Mouse (Mus musculus) CD4-positive, CD25-positive, alpha-beta regulatory T cell, adult 4 months (primary cell): ENCODE measurements around the gene Hormad1. TPM values are rescaled to one million over a fixed set of nuclear protein-coding genes. Genes with fewer than 3 reads are reported as not detected.

Experiments used
- polyA plus RNA-seq, 2 experiments: library from polyadenylated mRNA; unstranded; fragments of 100-300 nt; shearing (Covaris generic); gene quantifications; one replicate each; pipeline ENCODE4 v1.2.1; 2017

Gene Hormad1
- polyA plus RNA-seq, 2 experiments from 2014 or later, result not detected

Other genes with a start within 250 kb of the Hormad1 start
- gene Cers2, start 244.9 kb upstream of the Hormad1 start, polyA plus RNA-seq, result 100 to 1,000 TPM; 168 to 244 TPM
- 10 to 100 TPM; 20.2 to 26.6 TPM for gene Setdb1, start 202.5 kb upstream of the Hormad1 start, polyA plus RNA-seq
- not detected for gene 4930558C23Rik, start 156.8 kb upstream of the Hormad1 start, polyA plus RNA-seq
- 10 to 100 TPM; 38.3 to 49.0 TPM for gene Arnt, start 125.3 kb upstream of the Hormad1 start, polyA plus RNA-seq
- gene Ctsk, start 60.4 kb upstream of the Hormad1 start, polyA plus RNA-seq, result 1 to 10 TPM in 1 of 2 experiments, not detected in 1; 1.1 TPM
- 100 to 1,000 TPM; 433 to 466 TPM for gene Ctss, start 32.9 kb upstream of the Hormad1 start, polyA plus RNA-seq
- gene Golph3l, start 29.3 kb downstream of the Hormad1 start, polyA plus RNA-seq, result 10 to 100 TPM; 24.6 to 29.6 TPM
- gene Ensa, start 65.3 kb downstream of the Hormad1 start, polyA plus RNA-seq, result 10 to 100 TPM; 81.6 to 97.8 TPM
- gene Mcl1, start 99.1 kb downstream of the Hormad1 start, polyA plus RNA-seq, result 10 to 100 TPM; 61.0 to 96.6 TPM
- 1 to 10 TPM; 2.3 to 5.2 TPM for gene Adamtsl4, start 128.2 kb downstream of the Hormad1 start, polyA plus RNA-seq
- 100 to 1,000 TPM; 203 to 284 TPM for gene Ecm1, start 179.9 kb downstream of the Hormad1 start, polyA plus RNA-seq
- gene Tars2, start 200.5 kb downstream of the Hormad1 start, polyA plus RNA-seq, result 100 to 1,000 TPM in 1 of 2 experiments, 10 to 100 TPM in 1; 88.1 to 108 TPM